Mouse (Mus musculus) natural killer cell, adult 2 months (primary cell): ENCODE measurements around the gene Aldh2.

Experiments
- DNase-seq, 2 experiments: peaks; one replicate each; pipeline ENCODE4 v3.0.0; 2022; ENCODE audit warnings: low spot score in 2 of 2

Gene Aldh2

GRCm38 (mm10) chr5:121595758-121596157 lies 2.1 kb upstream of the Aldh2 start:
- no peak for DNase-seq

GRCm38 (mm10) chr5:121594714-121595313 lies 1.2 kb upstream of the Aldh2 start:
- DNase-seq: no peak

GRCm38 (mm10) chr5:121592816-121593407 lies 712 bp downstream of the Aldh2 start:
- no peak for DNase-seq

- DNase-seq: no peak
Observed at GRCm38 (mm10) chr5:121592064-121592815, 1.4 kb downstream of the Aldh2 start.

GRCm38 (mm10) chr5:121591417-121592063 lies 2.1 kb downstream of the Aldh2 start:
- no peak for DNase-seq

- no peak for DNase-seq
Observed at GRCm38 (mm10) chr5:121589928-121590327, 3.7 kb downstream of the Aldh2 start.

GRCm38 (mm10) chr5:121586400-121587039 lies 7.1 kb downstream of the Aldh2 start:
- peak in 1 of 2 experiments; percentile 39 for DNase-seq

- no peak for DNase-seq
Observed at GRCm38 (mm10) chr5:121585699-121586098, 7.9 kb downstream of the Aldh2 start.

GRCm38 (mm10) chr5:121585005-121585404 lies 8.6 kb downstream of the Aldh2 start:
- DNase-seq: peak; percentile 34 to 57

- DNase-seq: peak; percentile 67 to 68
Observed at GRCm38 (mm10) chr5:121583765-121584501, 9.7 kb downstream of the Aldh2 start.

GRCm38 (mm10) chr5:121581945-121582344 lies 11.7 kb downstream of the Aldh2 start:
- no peak for DNase-seq

GRCm38 (mm10) chr5:121576927-121577488 lies 16.6 kb downstream of the Aldh2 start:
- DNase-seq: no peak

- DNase-seq: no peak
Observed at GRCm38 (mm10) chr5:121575867-121576266, 17.8 kb downstream of the Aldh2 start.

GRCm38 (mm10) chr5:121574145-121574544 lies 19.5 kb downstream of the Aldh2 start:
- DNase-seq: peak in 1 of 2 experiments; percentile 25

GRCm38 (mm10) chr5:121570787-121571186 lies 22.8 kb downstream of the Aldh2 start:
- no peak for DNase-seq

GRCm38 (mm10) chr5:121569881-121570420 lies 23.7 kb downstream of the Aldh2 start:
- DNase-seq: no peak

GRCm38 (mm10) chr5:121566035-121566681 lies 27.5 kb downstream of the Aldh2 start:
- DNase-seq: no peak

GRCm38 (mm10) chr5:121564468-121564895 lies 29.1 kb downstream of the Aldh2 start:
- peak; percentile 83 to 92 for DNase-seq

GRCm38 (mm10) chr5:121562436-121562835 lies 31.2 kb downstream of the Aldh2 start:
- DNase-seq: no peak

GRCm38 (mm10) chr5:121549196-121549595 lies 44.4 kb downstream of the Aldh2 start:
- DNase-seq: no peak
